Mouse (Mus musculus) mature B cell (primary cell): ENCODE results near the gene Gemin4.
"Not testable (repeated sequence)": the region's sequence is repeated elsewhere in the genome, so short reads cannot be mapped to it uniquely, and the experiment has no call there.

Experiments
- in situ Hi-C: fragments of 300-500 bp; cut with MboI; formaldehyde crosslinking; loops from 2 replicates; pipeline ENCODE4 v1.14.3; 2019

The Gemin4 gene

DNA sequence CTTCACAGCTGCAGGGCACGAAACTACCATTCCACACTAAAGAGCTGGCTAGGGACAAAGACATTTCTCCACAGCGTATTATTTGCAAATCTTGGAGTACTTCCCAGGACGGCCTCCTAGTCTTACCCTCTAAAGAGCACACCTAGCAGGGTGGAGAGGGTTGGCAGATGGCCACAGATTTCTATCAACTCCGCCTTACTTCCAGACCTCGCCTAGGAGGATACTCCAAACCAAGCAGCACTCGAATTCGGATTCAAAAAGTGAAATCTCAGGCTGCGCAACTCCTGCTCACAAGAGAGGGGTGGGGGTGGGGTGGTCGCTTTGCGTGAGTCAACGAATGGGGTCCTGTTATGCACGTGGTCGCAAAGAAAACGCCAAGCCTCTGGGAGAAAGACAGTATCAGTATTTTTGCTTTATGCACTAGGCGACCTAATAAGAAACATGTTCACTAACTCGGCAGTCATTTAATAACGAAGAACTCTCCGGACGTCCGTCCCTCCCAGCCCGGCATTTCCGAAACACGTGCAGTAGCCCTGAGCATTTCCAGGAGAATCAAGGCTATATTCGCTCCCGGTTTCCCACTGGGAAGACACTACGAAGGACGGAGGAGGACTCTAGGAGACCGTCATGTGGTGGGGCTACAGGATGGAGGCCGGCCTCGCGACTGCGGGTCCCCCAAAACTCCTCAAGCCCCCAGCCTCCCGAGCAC lies 629 bp downstream of the Gemin4 start:
- in situ Hi-C loops = no loop called here

DNA sequence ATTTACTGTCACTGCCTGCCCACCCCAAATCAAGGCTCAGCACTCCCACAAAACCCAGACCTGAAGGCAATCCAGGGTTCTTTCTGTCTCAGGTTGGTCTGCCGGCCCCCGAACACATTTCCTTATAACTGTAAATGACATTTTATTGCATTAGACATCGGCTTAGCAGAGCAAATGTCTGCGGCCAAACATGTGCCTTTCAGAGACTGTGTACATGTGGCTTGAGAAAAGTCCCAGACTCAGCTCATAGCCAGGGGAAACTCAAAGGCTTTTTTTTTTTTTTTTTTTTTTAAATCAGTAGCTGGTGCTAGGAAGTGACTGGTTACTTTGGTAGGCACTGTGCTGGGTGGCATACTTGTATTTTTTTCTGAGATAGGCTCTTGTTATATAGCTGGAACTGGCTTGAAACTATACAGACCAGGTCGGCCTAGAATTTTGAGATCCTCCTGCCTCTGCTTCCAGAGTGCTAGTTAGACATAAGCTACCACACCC lies 1.4 kb downstream of the Gemin4 start:
- in situ Hi-C loops = no loop called here

DNA sequence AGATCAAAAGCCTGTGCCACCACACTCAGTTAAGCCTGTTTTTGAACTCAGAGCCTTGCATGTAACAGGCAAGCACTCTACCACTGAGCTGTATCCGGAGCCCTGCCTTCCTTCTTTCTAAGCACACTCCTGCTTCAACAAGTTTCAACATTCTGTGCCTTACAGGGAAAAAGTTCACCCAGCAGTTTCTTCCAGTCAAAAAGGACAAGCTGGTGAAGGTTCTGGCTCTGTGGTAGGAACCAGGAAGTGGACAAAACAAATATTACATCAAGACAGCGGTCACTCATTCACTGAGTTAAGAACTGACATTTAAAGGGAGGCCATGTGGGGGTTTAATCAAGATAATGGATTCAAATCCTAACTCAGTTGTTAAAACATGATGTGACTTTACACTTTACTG lies 2.5 kb downstream of the Gemin4 start:
- in situ Hi-C loops = no loop called here

DNA sequence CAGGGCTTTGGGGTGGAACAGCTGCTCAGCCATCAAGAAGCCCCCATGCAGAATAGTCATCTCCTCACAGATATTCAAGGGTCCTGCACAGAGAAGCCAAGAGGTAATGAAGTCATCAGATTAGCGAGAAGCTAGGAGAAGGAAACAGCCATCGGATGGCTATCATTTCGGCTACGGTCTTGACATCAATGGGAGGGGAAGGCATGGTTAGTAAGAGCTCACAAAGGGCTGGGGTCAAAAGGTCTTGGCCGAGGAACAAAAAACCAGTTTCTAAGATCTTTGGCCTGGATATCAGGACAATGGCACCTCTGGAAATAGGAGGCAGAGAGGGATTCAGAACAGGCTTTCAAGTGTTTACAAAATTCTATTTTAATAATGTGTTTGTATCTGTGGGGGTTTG lies 3.6 kb downstream of the Gemin4 start:
- in situ Hi-C loops = no loop called here

DNA sequence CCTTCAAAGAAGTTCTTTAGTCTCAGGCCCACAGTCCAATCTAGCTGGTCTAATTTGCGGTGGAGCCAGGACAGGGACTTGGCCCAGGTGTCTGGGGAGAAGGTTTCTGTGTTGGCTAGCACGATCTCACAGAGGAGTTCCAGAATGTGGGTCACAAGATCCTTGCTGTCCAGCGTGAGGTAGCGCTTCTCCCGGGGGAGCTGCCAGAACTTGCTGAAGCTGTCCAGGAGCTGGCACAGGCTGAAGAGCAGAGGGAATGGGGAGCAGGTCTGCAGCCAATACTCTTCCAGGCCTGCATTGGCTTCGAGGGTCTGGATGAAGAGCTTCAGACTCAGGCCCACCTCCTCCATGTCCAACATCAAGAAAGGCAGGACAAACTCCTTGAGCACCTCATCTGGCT lies 5.9 kb downstream of the Gemin4 start:
- in situ Hi-C loops = not testable (repeated sequence)

DNA sequence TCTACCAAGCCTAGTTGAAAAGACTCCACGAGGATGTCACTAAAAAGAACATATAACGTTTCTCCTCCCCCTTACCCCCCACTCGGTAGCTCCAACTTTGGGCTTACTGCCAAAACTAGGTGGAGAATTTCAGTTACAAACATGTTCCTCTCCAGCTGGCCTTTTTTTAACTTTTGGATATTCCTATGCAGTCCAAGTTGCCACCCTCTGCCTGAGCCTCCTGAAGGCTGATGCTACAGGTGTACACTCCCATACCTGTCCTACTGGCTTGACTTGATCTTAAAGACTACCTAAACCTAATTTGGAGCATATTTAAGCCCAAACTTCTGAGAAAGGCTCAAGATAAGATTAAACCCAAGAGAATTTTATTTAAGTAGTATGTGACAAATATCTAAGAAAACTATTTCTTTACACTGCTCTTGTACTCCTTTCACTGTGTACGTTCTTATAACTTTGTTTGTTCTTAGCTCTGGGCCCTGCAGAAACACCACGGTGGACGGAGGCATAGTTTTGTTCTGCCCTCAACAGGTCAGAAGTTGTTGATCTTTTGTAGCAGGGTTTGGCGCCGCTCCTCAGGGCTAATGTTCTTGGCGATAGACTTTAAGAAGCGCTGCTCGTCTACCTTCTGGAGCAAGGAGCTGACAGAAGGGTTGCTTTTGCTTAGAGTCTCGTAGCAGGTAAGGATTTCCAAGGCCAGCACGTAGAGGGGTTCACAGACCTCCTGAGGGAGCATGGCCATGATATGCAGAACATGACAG lies 7.1 kb downstream of the Gemin4 start:
- in situ Hi-C loops = no loop called here

DNA sequence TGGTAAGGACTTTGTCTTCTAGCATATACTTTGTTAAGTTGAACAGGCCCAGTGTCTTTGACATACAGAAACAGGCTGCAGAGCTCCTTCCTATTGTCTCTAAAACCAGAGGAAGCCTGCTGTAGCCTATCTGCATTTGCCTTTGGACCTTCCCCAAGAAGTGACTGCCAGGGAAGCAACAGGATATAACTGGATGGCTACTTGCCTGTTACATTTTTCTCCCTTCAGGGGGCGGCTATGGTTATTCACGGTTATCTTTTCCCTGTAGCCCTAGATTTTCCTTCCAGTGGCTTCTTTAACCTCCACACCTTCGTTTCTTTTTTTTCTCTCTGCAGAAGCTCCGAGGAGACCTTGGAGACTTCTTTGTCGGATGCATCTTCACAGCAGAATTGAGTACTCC lies 10.7 kb downstream of the Gemin4 start:
- in situ Hi-C loops = no loop called here

DNA sequence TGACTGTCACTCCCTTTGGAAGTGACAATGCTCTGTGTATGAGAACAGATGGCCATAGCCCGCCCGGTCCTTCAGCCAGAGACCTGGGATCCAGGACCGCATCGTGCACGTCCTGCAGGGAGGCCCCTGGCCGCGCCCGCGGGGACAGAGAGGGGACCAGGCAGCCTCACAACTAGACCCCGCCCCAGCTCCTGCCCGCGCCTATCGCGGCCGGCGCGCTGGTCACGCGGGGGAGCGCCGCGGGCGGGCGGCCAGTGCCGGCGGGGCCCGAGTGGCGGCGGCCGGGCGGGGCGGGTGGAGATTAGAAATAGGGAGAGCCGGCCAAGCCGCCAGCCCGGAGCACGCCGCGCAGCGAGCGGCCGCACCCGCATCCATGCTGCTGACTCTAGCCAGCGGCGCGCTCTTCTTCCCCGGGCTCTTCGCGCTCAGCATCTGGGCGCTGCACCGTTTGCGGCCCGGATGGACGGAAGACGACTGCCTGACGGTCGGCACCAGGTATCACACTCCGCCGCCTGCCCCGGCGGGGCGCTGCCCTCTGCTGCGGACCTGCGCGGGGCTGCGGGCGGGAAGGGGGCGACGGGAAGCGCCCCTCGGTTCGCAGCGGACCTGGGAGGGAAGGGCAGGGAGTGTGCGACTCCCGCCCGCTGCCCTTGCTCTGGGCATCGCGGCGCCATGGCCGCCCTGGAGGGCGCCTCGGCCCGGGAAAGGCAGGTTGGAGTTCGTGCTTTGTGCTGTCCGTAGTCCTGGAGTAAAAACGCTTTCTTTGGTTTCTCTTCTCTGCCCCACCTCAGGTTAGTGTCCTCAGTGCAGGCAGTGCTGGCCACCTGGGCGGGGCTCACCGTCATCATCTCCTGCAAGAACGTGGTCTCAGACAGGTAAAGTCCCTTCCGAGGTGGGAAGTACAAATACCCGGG lies 15.4 kb downstream of the Gemin4 start:
- in situ Hi-C loops = no loop called here

DNA sequence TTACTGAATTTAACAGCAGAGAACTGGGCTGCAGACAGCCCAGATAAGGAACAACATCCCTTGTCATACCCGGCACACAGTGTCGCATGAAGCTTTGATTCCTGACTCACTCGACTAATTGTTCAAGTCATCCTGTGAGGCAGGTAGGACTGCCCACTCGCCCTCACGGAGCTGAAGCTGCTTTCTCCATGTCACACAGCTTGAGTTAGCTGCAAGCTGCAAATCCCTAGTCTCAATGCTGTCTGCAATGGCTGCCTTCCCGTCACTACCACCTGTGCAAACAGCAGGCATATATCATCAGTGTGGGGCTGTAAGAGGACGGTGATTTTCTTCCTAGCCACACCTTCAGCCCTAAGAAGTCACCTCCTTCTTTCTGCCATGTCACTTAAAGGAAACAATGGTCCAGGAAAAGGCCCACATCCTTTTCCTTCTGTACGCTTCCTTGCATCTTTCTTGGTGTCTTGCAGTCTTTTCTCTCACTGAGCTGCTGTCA lies 20.4 kb downstream of the Gemin4 start:
- in situ Hi-C loops = no loop called here

DNA sequence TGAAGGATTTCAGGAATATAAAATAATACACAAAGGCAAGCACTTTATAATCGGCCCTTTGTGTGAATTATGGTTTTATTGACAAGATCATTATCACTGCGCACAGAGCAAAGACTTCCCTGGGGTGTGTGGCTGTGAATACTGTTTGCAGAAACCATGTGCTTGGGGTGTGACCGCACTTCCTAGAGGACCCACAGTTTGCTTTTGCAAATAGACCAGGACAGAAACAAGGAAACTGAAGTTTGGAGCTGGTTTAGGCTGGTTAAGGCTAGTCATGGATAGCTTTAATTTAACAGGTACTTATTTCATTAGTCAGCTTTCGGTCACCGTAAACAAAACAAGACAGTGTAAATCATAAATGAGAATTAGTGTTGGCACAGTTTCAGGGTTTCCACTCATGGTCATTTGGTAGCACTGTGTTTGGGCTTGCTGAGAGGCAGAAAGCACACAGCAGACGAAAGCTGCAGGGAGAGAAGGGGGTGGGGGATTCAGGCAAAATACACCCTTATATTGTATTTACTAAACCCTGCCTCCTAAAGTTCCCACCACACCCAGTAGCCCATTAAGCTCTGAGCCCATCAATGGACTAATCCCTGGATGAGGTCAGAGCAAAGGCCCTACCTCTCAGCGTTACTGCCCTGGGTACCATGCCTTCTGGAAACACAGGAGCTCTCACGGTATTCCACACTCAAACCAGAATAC lies 21.0 kb downstream of the Gemin4 start:
- in situ Hi-C loops = no loop called here

DNA sequence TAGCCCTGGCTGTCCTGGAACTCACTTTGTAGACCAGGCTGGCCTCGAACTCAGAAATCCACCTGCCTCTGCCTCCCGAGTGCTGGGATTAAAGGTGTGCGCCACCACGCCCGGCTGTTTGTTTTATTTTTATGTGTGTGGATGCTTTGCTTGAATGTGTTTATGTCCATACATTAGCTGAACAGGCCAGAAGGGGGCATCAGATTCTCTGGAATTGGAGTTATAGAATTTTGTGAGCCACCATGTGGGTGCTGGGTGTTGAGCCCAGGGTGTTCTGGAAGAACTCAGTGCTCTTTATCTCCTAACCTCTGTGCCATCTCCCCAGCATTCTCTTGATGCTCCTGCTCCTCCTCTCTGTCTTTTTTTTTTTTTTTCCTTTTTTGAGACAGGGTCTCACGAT lies 30.6 kb downstream of the Gemin4 start:
- in situ Hi-C loops = no loop called here

DNA sequence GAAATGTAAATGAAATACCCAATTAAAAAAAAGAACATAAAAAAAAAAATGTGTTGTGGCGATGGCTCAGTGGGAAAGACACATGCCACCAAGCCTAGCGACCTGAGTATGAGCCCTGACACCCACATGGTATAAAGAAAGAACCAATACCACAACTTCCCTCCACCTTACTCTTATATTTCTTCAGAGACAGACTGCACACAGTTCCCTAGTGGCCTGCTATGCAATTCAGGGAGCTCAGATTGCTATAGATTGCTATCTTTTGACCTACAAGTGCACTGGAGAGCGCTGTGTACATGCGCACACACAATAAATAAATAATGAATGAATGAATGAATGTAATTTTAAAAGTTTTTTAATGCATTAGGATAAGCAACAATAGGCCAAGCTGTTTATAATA lies 33.7 kb downstream of the Gemin4 start:
- in situ Hi-C loops = no loop called here

DNA sequence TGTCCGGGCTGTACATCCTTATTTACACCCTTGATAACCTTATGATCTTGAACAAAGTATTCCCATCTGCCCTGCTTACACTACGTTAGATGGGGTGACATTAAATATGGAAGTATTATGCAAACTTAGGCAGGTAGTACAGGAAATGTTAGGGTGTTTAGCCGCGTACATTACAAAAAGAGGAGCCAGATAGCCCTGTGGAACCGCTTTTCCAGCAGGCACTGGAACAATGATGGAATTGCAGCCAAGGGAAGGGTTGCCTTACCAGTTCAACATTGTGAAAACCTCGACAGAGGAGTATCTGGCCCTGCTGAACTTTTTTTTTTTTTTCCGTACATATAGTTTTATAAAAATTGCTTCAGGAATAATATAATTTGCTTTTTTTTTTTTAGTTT lies 37.3 kb downstream of the Gemin4 start:
- in situ Hi-C loops = no loop called here

DNA sequence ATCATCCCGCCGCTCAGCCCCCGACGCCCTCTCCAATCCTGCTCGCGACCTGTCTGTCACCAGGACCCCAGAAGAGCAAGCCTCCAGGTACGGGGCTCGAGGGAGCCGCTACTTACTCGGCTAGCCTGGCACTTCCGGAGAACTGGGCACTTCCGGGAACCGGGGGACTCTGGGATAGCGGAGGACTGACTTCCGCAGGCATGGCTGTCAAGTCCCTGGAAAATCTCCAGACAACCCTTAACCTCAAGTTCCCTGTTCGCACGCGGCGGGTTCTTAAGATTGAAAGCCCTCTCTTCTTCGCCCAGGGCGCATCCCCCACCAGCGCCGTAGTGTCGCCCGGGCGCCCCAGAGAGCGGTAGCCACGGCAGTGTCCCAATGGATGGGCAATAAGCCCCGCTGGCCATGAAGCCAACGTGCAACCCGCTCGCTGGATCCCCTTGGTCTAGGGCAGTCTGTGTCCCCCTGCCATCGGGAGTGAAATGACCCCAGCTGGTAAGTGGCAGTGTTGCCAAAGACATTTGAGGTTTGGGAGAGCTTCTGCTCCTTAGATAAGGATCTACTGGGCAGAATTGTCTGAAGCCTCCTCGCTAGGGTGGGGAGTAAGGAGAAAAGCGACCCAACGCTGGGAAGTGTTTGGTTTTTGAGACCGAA lies 37.8 kb downstream of the Gemin4 start, which contains the start of the genes Vps53 and Fam57a:
Gene Vps53 (minus strand): TSS at position 153 of the 651 bp plus-strand sequence.
Gene Fam57a (plus strand): TSS at position 177 of the 651 bp plus-strand sequence.
- in situ Hi-C loops = loop anchor here (10.0 kb wide), 1 partner anchor 405 kb away; no protein-coding TSS in a partner anchor

DNA sequence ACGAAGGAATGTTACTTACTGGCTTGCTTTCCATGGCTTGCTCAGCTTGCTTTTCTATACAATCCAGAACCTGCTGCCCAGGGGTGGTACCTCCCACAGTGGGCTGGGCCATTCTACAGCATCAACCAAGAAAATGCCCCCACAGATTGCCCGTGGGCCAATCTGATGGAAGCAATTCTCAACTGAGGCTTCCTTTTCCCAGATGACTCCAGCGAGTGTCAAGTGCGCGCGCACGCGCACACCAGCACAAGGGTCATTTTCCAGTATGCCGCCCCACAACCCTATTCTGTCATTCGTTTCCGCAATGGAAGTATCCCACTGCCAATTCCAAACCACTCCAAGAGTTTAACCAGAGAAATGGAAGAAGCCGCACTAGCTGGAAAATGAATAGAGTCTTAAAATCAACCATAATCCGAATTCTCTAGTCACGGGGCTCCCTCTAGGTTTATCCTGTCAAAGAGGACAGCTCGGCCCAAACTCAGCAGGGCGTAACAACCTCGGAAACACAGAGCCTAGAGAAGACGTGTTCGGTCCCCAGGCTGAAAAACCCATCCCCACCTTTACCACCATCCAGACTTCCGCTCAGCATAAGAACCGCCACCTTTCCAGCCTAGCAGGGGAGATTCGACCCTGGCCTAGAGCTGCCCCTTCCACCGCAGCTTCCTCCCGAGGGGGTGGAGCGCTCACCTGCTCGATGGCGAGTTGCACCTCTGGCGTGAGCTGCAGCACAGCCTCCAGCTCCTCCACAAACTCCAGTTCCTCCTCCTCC lies 38.6 kb downstream of the Gemin4 start:
- in situ Hi-C loops = loop anchor here (10.0 kb wide), 1 partner anchor 404 kb away; no protein-coding TSS in a partner anchor

DNA sequence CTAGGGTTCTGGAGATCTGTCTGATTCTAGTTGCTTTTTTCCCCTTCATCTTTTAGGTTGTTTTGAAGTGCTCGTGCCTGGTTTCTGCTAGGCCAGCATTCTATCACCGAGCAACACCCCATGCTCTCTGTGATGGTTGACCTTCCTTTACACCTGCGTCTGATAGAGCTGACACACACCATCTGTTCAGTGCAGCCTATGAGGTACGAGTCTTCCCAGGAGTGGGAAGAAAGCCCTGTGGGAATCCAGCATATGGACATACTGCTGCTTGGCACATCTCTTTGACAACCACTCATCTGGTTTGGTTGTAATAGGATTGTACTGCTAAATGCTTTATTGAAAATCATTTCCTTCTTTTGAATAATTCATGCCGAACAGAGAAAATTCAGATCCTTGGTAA lies 47.3 kb downstream of the Gemin4 start:
- in situ Hi-C loops = loop anchor here (10.0 kb wide), 1 partner anchor 395 kb away; no protein-coding TSS in a partner anchor

DNA sequence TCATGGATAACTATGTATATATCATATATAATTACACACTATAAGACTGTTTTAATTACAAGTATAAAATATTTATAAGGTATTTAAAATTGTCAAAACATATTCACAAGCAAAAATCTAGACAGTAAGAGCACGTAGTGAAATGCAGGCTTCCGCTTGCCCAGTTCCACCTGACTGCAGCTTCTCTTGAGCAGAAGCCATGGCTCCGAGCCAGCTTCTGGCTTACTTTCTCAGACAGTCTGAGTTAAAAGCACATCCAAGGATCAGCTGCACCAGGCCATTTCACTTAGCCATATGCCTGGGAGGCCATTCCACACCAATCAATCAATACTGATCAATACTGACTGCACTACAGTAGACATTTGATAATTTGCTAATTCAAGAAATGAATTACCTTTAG lies 48.5 kb downstream of the Gemin4 start:
- in situ Hi-C loops = loop anchor here (10.0 kb wide), 1 partner anchor 244 kb away; no protein-coding TSS in a partner anchor

DNA sequence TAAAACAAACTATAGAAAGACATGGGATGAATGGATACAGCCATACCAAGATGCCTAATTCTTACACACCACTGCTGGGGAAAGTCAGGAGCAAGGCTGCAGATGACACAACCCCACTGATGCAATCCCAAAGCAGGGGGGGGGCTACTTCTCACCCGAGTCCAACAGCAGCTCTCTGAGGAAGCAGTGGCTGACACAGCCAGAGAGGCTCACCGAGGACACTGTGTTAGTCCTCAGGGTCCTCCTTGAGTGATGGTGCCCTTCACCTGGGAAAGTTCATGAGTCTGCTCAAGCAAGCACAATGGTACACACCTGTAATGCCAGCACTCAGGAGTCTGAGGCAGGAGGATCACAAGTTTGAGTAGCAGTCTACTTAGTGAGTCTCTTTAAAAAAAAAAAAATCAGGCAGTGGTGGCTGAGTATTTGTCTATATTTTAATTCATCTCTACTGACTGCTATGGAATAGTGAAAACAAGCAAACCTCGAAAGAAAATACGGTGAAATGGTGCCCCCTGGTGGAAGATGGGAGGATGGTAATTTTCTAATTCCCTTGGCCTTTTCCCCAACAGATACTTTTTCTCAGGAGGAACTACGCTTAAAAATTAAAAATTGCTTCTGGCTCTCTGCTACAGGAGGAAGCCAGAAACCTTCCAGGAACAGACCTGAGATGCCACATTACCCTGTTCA lies 50.2 kb downstream of the Gemin4 start:
- in situ Hi-C loops = loop anchor here (10.0 kb wide), 1 partner anchor 242 kb away; no protein-coding TSS in a partner anchor

DNA sequence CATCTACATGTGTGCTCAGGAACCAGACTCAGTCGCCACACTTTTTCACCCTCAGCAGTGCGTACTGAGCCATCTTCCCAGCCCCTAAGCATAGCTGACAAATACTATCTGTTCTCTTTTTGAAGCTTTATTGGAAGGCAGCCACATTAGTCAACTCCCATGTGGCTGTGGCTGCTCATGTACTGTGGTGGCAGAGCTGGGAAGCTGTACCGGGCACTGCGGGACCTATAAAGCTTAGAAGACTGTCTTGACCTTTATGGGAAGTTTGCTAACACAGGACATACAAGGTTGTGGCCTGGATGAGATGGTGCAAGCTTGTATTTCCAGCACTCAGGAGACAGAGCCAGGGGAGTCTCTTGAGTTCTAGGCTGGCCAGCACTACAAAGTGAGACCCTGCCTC lies 50.8 kb downstream of the Gemin4 start:
- in situ Hi-C loops = loop anchor here (10.0 kb wide), 1 partner anchor 242 kb away; no protein-coding TSS in a partner anchor
